Mouse (Mus musculus) c-Kit-negative CD71-positive TER-119-positive erythroid progenitor cells, embryonic 14.5 days (primary cell): Measurements from ENCODE around the gene Sik3.
"Not testable (repeated sequence)": the region's sequence is repeated elsewhere in the genome, so short reads cannot be mapped to it uniquely, and the experiment has no call there.

Experiments
- DNase-seq: peaks from one replicate; pipeline ENCODE4 v3.0.0-alpha.2; 2013; ENCODE audit warnings: low read depth, low spot score

Sik3 gene

DNA sequence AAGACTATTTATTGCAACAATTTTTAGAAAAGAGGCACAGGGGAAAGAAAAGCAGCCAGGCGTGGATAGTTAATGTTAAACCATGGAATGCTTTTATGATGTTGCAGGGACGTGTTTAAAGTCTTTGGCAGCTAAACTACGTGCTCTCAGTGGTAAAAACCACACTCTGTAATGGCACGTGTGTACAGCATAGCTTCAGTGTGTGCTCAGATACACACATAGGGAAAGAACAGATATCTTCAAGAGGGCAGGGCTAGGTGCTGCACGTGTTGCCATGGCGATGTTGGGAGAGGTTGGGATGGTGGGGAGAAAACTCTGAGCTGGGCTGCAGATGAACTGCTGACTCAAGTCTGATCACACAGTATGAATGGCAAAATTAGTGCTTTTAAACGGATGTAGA lies 90.5 kb downstream of the Sik3 start:
- DNase-seq, result no peak

GRCm38 (mm10) chr9:46106105-46106504 lies 93.5 kb downstream of the Sik3 start:
- no peak for DNase-seq

GRCm38 (mm10) chr9:46110648-46111047 lies 98.0 kb downstream of the Sik3 start:
- DNase-seq, result no peak

DNA sequence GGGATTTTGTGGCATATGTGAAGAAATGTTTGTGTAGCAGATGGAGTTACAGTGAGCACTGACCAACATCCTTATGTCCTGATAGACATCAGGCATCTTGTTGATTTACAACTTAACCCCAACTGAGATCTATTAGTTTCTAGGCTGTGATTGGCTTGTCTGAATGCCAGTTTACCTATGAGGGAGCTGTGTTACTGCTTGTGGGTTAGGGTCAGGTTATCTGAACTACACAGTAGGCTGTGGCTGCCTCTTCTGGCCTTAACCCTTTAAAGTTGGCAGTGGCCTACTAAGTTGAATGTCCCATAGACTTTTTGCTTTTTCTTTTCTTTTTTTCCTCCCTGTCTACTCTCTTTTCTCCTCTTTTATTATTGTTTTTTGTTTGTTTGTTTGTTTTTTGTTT lies 98.7 kb downstream of the Sik3 start:
- no peak for DNase-seq

DNA sequence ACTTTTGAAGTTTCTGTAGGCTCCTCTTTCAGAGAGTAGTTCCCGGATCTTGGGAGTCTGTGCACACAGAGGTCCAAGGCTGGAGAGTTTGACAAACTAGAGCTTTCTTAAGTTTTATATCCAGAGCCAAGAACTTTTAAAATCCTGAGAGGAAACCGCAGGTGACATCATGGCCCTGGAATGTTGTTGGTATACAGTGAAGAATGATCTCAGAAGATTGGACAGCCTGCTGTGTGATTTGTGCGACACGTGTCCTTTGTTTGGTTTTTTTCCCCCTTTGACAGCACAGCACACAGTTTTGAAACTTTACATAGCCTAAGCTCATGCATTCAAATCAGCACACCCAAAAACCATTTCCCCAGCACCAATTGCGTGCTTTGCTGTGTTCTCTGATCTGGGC lies 99.6 kb downstream of the Sik3 start:
- DNase-seq, result no peak

DNA sequence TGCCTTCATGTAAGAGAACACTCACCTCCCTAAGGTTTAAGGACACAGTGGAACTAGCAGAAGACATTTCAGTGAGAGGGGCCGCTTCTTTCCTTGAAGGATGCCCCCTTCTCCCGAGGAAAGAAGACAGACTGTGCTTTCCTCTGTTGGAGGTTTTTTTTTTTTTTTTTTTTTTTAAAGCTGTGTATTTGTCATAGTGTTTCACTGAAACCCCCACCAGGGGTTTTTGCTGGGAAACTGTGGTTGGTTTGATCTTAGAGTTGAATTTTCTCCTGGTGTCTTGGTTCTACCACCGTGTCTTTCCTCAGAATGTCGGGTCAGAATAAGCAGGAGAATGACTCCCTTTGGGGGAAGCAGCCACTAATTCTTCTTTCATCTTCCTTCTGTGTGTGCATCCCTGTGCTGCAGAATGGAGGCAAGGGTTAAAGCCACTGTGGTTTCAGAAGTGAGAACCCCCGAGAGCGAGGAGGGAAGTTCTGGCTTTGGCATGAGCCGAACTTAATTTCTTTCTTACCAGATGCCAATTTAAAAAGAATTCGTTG lies 106.3 kb downstream of the Sik3 start:
- DNase-seq, result no peak

- no peak for DNase-seq
Measured at GRCm38 (mm10) chr9:46119943-46120441, 107.4 kb downstream of the Sik3 start.

DNA sequence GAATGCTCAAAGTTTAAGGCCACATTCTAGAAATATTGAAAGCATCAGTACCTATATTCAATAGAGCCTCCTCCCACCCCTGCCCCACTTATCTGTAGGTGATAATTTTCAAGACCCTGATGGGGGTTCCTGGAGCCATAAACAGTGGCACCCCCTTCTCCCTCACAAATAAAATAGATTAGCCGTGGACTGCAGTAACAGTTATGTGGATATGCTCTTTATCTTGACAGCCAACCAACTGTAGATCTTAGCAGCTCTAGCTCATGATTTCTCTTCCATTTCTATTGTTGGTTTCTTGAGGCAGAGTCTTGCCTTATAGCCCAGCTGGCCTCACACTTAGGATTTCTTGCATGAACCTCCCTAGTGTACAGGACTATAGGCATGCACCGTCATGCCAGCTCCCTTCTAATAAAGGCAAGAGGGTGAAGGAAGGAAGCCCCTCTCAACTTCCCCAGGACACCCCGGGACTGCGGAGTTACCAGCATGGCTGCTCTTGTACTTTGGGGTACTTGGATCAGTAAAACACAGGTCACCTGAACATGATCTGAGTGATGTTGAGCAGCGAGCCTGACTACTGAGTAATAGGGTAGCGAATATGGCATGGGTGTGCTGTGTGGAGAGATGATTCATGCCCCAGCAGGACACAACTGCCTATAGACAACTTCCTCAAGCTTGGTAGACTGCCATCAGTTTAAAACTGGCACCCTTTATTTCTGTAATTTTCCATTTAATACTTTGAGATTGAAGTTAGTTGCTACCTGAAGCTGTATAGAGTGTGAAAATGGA lies 108.0 kb downstream of the Sik3 start:
- no peak for DNase-seq

- no peak for DNase-seq
Measured at GRCm38 (mm10) chr9:46121486-46121885, 108.9 kb downstream of the Sik3 start.

DNA sequence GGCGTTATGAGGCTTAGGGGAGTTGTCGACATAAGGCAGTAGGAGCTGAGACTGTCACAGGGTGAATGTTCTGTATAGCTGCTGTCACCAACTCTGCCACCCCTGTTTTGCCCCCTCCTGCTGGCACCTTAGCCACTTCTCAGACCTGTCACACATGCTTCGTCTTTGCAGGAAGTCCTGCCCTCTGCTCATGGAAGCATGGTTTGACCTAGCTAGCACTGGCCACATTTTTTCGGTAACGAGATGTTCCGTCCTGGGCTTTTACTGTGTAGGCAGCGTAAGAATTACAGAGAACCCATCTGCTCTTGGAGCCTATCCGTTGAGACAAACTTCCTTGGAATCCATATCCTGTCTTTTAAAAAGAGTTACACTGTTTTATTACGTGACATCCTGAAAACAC lies 110.1 kb downstream of the Sik3 start:
- no peak for DNase-seq

GRCm38 (mm10) chr9:46126295-46126694 lies 113.7 kb downstream of the Sik3 start:
- no peak for DNase-seq

GRCm38 (mm10) chr9:46127326-46127725 lies 114.7 kb downstream of the Sik3 start:
- no peak for DNase-seq

- DNase-seq, result no peak
Measured at GRCm38 (mm10) chr9:46129241-46129640, 116.6 kb downstream of the Sik3 start.

DNA sequence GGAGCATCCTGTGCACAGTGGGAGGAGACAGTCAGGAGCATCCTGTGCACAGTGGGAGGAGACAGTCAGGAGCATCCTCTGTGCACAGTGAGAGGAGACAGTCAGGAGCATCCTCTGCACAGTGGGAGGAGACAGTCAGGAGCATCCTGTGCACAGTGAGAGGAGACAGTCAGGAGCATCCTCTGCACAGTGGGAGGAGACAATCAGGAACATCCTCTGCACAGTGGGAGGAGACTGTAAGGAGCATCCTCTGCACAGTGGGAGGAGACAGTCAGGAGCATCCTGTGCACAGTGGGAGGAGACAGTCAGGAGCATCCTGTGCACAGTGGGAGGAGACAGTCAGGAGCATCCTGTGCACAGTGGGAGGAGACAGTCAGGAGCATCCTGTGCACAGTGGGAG lies 120.2 kb downstream of the Sik3 start:
- DNase-seq, result not testable (repeated sequence)

- no peak for DNase-seq
Measured at GRCm38 (mm10) chr9:46138831-46139230, 126.2 kb downstream of the Sik3 start.

- no peak for DNase-seq
Measured at GRCm38 (mm10) chr9:46140811-46141210, 128.2 kb downstream of the Sik3 start.

DNA sequence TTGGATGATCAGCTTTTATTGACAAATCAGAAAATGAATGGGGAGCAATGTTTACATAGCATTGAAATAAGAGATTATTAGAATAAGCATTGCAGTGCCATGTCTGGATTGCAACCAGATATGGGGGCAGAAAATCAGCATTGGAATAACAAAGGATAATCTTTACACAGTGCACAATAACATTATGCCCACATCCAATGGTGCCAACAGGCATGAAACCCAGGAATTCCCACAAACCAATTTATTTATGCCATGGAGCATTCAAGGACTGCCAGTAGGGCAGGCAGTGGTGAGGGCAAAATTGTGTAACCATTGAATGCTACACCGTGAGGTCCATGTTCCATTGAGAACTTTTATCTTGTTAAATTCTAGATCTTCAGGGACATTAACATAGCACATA lies 129.4 kb downstream of the Sik3 start:
- DNase-seq, result no peak

GRCm38 (mm10) chr9:46142492-46142891 lies 129.9 kb downstream of the Sik3 start:
- no peak for DNase-seq

DNA sequence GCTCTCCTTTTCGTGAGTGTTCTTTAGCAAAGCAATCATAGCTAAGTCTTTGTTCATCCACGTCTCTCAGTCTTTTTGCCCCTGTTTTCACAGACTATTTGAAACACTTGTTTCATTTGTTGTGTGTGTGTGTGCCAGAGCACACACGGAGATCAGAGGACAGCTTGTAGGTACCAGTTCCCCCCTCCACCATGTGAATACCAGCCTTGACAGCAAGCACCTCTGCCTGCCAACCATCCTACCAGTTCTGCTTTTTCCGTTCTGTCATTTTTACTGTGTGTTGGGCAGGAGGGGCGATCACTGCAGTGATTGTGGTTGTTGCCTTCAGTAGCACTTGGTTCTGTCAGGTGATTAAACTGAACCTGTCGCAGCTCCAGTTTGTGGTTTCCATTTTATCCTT lies 132.4 kb downstream of the Sik3 start:
- DNase-seq, result no peak

GRCm38 (mm10) chr9:46146437-46146836 lies 133.8 kb downstream of the Sik3 start:
- DNase-seq, result no peak

GRCm38 (mm10) chr9:46148723-46149122 lies 136.1 kb downstream of the Sik3 start:
- no peak for DNase-seq

- DNase-seq, result no peak
Measured at GRCm38 (mm10) chr9:46149392-46149791, 136.8 kb downstream of the Sik3 start.

DNA sequence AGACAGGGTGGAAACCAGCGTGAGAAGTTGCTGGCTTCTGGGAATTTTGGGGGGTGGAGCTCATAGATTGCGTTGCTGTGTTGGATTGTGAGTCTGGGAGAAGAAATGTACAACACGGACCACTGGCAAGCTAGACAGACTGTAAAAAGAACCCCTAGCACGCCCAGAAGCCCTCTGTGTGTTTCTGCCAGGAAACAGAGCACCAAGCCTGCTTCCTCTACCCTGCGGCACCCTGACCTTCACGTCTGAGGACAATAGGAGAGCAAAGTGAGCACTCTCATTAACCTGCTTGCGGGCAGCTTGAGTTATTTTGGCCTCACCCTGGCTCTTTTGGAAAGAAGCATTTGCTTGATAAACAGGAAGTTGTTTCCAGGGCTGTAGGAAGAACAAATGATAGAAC lies 137.5 kb downstream of the Sik3 start:
- DNase-seq, result no peak
